Mouse (Mus musculus) spleen, postnatal 36 days (tissue): ENCODE data around the gene Gm44965.
A peak's percentile ranks its signal among the peaks of the same experiment; 100 is the strongest.

Experiments used
- DNase-seq, 2 experiments: peaks; one replicate each; pipeline ENCODE4 v3.0.0; 2022; ENCODE audit warnings: low spot score in 2 of 2, mixed read lengths in 1 of 2

The Gm44965 gene

GRCm38 (mm10) chr6:48623460-48623859, 29.7 kb downstream of the Gm44965 start:
- no peak for DNase-seq

GRCm38 (mm10) chr6:48626464-48626863, 32.7 kb downstream of the Gm44965 start, which contains the start of gene AI854703:
Gene AI854703, plus strand, starts transcription at chr6:48626764.
- DNase-seq = no peak

GRCm38 (mm10) chr6:48626984-48627383, 33.2 kb downstream of the Gm44965 start:
- no peak for DNase-seq

- no peak for DNase-seq
Measured at GRCm38 (mm10) chr6:48627511-48627924, 33.8 kb downstream of the Gm44965 start.

- DNase-seq = no peak
Measured at GRCm38 (mm10) chr6:48628377-48628776, 34.6 kb downstream of the Gm44965 start.

GRCm38 (mm10) chr6:48628808-48629660, 35.3 kb downstream of the Gm44965 start:
- peak; percentile 25 to 26 for DNase-seq

- no peak for DNase-seq
Measured at GRCm38 (mm10) chr6:48629661-48630034, 35.9 kb downstream of the Gm44965 start.

- DNase-seq = no peak
Measured at GRCm38 (mm10) chr6:48630831-48631230, 37.1 kb downstream of the Gm44965 start.

GRCm38 (mm10) chr6:48635105-48635504, 41.4 kb downstream of the Gm44965 start:
- DNase-seq = no peak

GRCm38 (mm10) chr6:48636515-48636914, 42.8 kb downstream of the Gm44965 start:
- DNase-seq = no peak

- DNase-seq = no peak
Measured at GRCm38 (mm10) chr6:48637811-48638500, 44.2 kb downstream of the Gm44965 start.

- DNase-seq = no peak
Measured at GRCm38 (mm10) chr6:48638553-48638952, 44.8 kb downstream of the Gm44965 start.

GRCm38 (mm10) chr6:48641391-48641790, 47.6 kb downstream of the Gm44965 start:
- DNase-seq = no peak

GRCm38 (mm10) chr6:48642764-48643292, 49.1 kb downstream of the Gm44965 start:
- DNase-seq = no peak

GRCm38 (mm10) chr6:48645660-48646308, 52.0 kb downstream of the Gm44965 start:
- peak; percentile 73 to 77 for DNase-seq

- no peak for DNase-seq
Measured at GRCm38 (mm10) chr6:48646309-48646690, 52.6 kb downstream of the Gm44965 start.

- DNase-seq = peak; percentile 90 to 93
Measured at GRCm38 (mm10) chr6:48646995-48647394, 53.3 kb downstream of the Gm44965 start, which contains the start of gene Gimap8. Gene Gimap8, plus strand, starts transcription at chr6:48647234.

- no peak for DNase-seq
Measured at GRCm38 (mm10) chr6:48647611-48648010, 53.9 kb downstream of the Gm44965 start.

GRCm38 (mm10) chr6:48648779-48649178, 55.0 kb downstream of the Gm44965 start:
- DNase-seq = no peak

- DNase-seq = no peak
Measured at GRCm38 (mm10) chr6:48650041-48650440, 56.3 kb downstream of the Gm44965 start.

- no peak for DNase-seq
Measured at GRCm38 (mm10) chr6:48658721-48659120, 65.0 kb downstream of the Gm44965 start.

- DNase-seq = peak; percentile 54 to 65
Measured at GRCm38 (mm10) chr6:48664750-48665149, 71.0 kb downstream of the Gm44965 start.
